Mouse (Mus musculus) cerebellum, adult (tissue): ENCODE results near the gene Nedd4.

ENCODE experiments used
- ATAC-seq: cut with Nextera tagmentation; 2 replicates; pipeline ENCODE4 v1.9.2; 2017; ENCODE audit warnings: mild to moderate bottlenecking, moderate library complexity, mixed read lengths; ENCODE audit not compliant: insufficient number of reproducible peaks, low FRiP score, low TSS enrichment

Gene Nedd4

GRCm38 (mm10) chr9:72675745-72676200 is 13.6 kb downstream of the Nedd4 start:
- ATAC-seq, result no peak

- ATAC-seq, result no peak
Measured at GRCm38 (mm10) chr9:72677659-72678058, 15.5 kb downstream of the Nedd4 start.

DNA sequence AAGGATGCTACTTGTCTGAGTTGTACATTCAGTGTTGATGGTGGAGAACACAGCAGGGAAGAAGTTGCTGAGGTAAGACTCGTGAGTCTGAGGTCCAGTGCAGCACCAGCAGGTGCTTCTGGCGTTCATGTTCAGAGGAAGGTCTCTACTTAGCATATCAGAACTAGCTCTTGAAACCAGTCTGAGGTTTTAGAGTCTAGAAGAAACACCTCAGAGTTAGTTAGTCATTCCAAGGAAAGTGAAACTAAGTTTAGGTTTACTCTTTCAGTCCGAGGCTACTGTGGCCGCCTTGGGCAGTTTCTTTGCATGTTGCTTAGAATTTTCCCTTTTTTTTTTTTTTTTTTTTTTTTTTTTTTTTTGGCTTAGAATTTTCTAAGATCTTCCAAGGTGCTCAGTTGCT is 16.6 kb downstream of the Nedd4 start:
- ATAC-seq, result no peak

- no peak for ATAC-seq
Measured at GRCm38 (mm10) chr9:72681652-72682228, 19.6 kb downstream of the Nedd4 start.

DNA sequence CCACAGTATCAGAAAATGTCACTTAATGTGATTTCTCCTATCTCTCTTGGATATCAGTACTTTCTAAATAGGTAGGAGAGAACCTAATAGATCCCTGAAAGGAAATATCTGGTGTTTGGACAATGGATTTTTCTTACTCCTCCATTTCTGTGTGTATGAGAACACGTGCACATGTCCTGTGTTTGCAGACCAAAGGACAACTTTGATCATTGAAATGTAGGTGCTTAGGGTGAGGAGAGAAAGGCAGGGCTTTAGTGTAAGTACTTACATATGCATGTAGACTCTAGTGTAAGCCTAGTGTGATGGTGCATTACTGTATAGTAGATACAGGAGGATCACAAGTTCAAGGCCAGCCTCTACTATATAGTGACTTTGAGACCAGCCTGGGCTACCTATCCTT is 21.1 kb downstream of the Nedd4 start:
- no peak for ATAC-seq

DNA sequence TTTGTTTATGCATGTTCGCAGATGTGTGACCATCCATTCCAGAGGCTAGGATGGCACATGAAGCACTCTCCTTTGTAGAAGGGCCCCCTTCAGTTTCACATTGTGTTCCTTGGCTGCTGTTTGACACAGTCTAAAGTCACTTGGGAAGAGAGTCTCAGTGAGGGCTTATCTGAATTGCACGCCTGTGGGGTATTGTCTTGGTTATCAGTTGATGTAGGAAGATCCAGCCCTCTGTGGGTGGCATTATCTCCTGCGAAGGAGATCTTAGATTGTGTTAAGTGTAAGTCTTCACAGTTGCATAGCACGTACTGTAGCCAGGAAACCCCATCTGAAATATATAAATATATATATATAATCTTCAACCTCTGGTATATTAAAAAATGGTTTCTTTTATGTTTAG is 23.1 kb downstream of the Nedd4 start:
- no peak for ATAC-seq

- no peak for ATAC-seq
Measured at GRCm38 (mm10) chr9:72686506-72686905, 24.4 kb downstream of the Nedd4 start.

- no peak for ATAC-seq
Measured at GRCm38 (mm10) chr9:72689522-72689921, 27.4 kb downstream of the Nedd4 start.

DNA sequence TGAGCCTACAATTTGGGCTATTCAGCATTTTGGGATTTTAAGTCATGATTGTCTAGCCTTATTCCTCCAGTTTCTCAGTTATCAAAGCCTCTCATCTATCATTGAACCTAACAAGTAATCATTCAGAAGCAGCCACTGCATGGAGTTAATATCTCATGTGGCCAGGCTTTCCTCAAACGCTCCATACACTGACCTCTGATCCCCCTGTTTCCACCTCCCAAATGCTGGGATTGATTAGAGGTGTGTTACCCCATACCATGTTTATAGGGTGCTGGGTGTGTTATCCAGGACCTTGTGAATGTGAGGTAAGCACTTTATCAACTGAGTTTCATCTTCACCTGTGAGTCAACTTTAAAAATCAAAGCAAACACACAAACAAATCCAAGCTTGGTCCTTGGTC is 28.7 kb downstream of the Nedd4 start:
- ATAC-seq, result no peak

- ATAC-seq, result no peak
Measured at GRCm38 (mm10) chr9:72691942-72692341, 29.8 kb downstream of the Nedd4 start.

GRCm38 (mm10) chr9:72693081-72693696 is 31.0 kb downstream of the Nedd4 start:
- ATAC-seq, result no peak

GRCm38 (mm10) chr9:72693861-72694260 is 31.7 kb downstream of the Nedd4 start:
- ATAC-seq, result no peak

GRCm38 (mm10) chr9:72696508-72696907 is 34.4 kb downstream of the Nedd4 start:
- no peak for ATAC-seq

DNA sequence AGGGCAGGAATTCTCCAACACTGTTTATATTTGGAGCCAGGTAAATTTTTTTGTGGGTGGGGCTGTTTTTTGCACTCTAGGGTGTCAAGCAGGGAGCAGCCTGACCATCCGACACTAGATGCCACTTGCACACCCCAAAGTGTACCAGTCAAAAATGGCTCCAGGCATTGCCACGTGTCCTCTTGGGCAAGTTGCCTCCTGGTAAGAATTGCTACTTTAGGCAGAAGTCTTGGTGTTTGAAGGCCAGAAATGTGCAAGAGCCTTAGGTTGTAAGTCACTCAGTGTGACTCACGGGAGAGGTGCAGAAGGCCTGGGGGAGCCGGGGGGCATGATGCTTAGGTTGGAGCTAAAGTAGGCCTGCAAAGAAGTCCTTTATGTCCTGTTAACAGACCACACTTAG is 35.6 kb downstream of the Nedd4 start:
- ATAC-seq, result no peak

GRCm38 (mm10) chr9:72699702-72700101 is 37.6 kb downstream of the Nedd4 start:
- ATAC-seq, result no peak

GRCm38 (mm10) chr9:72701441-72701840 is 39.3 kb downstream of the Nedd4 start:
- ATAC-seq, result no peak

DNA sequence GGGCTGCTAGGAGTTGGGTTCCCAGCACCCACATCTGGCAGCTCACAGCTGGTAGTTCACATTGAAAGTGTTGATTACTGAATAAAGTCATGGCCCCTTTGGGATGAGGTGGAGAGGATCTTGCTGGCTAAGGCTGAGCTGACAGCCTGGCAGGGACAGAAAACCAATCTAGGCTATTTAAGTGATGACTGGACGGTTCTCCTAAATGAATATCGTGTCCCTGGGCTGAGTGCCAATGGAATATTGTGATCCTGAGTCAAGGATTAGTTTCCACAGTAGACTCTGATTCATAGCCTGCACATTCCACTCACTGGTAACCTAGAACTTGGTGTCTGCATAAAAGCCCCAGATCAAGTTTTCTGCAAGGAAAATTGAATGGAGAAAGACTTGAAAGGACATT is 39.9 kb downstream of the Nedd4 start:
- no peak for ATAC-seq

DNA sequence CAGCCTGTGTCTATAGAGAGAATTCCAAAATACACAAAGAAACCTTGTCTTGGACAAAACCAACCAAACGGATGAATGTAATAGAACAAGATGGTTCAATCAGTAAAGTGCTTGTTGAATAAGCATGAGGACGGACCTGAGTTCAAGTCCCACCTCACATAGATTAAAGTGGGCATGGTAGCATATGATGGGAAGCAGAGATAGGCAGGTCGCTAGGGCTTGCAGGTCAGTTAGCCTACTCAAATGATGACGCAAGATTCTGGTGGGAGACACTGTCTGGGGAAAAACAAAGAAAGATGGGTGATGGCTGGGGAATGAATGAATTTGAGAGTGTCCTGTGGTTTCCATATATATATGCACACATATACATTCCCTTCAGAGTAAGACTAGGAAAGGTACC is 41.0 kb downstream of the Nedd4 start:
- no peak for ATAC-seq

DNA sequence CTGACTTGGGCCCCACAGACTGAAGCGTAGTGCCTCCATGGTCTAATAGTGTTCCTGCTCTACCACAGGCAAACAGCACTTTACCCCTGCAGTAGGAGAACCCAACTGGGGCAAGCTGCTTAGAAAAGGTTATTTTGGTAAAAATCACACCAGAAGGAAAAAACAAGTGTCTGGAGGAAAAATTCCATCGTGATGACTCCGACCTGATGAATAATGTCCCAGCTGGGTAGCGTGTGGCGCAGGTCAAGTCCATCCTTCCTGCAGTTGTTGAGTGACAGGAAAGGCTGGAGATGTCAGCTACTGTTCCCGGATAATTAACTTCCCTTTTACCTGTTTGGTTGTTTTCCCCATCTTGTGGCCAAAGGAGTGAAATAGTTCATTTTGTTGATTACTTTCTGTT is 41.6 kb downstream of the Nedd4 start:
- ATAC-seq, result no peak

GRCm38 (mm10) chr9:72705270-72705669 is 43.1 kb downstream of the Nedd4 start:
- no peak for ATAC-seq

GRCm38 (mm10) chr9:72707999-72708398 is 45.9 kb downstream of the Nedd4 start:
- ATAC-seq, result no peak

GRCm38 (mm10) chr9:72708690-72709089 is 46.5 kb downstream of the Nedd4 start:
- ATAC-seq, result no peak
